Mouse (Mus musculus) myocyte (in vitro differentiated cells): Measurements from ENCODE around the gene Lbhd1. TPM values are rescaled to one million over a fixed set of nuclear protein-coding genes. Genes with fewer than 3 reads are reported as not detected.

Experiments
- H3K27me3 ChIP-seq: one replicate; pipeline ENCODE4 v1.6.1; 2011; ENCODE audit not compliant: control insufficient read depth, insufficient read depth, insufficient read length
- H3K36me3 ChIP-seq: one replicate; pipeline ENCODE4 v1.6.1; 2011; ENCODE audit not compliant: control insufficient read depth, insufficient read depth
- H3K4me2 ChIP-seq: one replicate; pipeline ENCODE4 v1.6.1; 2011; ENCODE audit warnings: low read depth, control low read depth
- H3K4me3 ChIP-seq: one replicate; pipeline ENCODE4 v1.5.1; 2011; ENCODE audit warnings: mild to moderate bottlenecking, control low read depth, moderate library complexity
- H3K79me2 ChIP-seq: one replicate; pipeline ENCODE4 v1.6.1; 2011; ENCODE audit not compliant: control insufficient read depth, insufficient read depth
- H3ac ChIP-seq: one replicate; pipeline ENCODE4 v1.6.1; 2011; ENCODE audit not compliant: control insufficient read depth, insufficient read length
- CEBPB ChIP-seq: IDR thresholded peaks from 2 replicates; pipeline ENCODE4 v1.6.1; 2011; ENCODE audit warnings: mild to moderate bottlenecking, moderate library complexity; ENCODE audit not compliant: poor library complexity, insufficient read depth, severe bottlenecking
- E2F4 ChIP-seq: IDR thresholded peaks from one replicate; pipeline ENCODE4 v1.6.1; 2011; ENCODE audit warnings: mild to moderate bottlenecking, control low read depth, moderate library complexity; ENCODE audit not compliant: insufficient read depth
- MAX ChIP-seq: IDR thresholded peaks from one replicate; pipeline ENCODE4 v1.6.1; 2011; ENCODE audit warnings: low read depth, mild to moderate bottlenecking, control low read depth
- MYOD1 ChIP-seq, 3 experiments: IDR thresholded peaks; one replicate each; pipeline ENCODE4 v1.6.1; 2011; ENCODE audit warnings: control low read depth in 2 of 3, low read depth in 2 of 3, mild to moderate bottlenecking in 2 of 3, moderate library complexity in 1 of 3; ENCODE audit not compliant: insufficient read length in 2 of 3, control insufficient read depth in 1 of 3
- MYOG ChIP-seq, 3 experiments: IDR thresholded peaks; one replicate each; pipeline ENCODE4 v1.6.1; 2011; ENCODE audit warnings: control low read depth in 2 of 3, low read depth in 2 of 3, mild to moderate bottlenecking in 2 of 3; ENCODE audit not compliant: insufficient read length in 2 of 3, control insufficient read depth in 1 of 3, insufficient read depth in 1 of 3
- POLR2A ChIP-seq: IDR thresholded peaks from one replicate; pipeline ENCODE4 v1.6.1; 2011; ENCODE audit warnings: low read depth, mild to moderate bottlenecking, control low read depth, moderate library complexity; ENCODE audit not compliant: insufficient read length
- POLR2AphosphoS2 ChIP-seq: IDR thresholded peaks from one replicate; pipeline ENCODE4 v1.6.1; 2011; ENCODE audit warnings: low read depth, control low read depth; ENCODE audit not compliant: insufficient read length
- REST ChIP-seq: IDR thresholded peaks from one replicate; pipeline ENCODE4 v1.6.1; 2011; ENCODE audit warnings: mild to moderate bottlenecking, control low read depth, moderate library complexity; ENCODE audit not compliant: insufficient read depth, insufficient read length
- SRF ChIP-seq: IDR thresholded peaks from one replicate; pipeline ENCODE4 v1.6.1; 2011; ENCODE audit warnings: low read depth; ENCODE audit not compliant: control insufficient read depth, insufficient read length
- TCF12 ChIP-seq: IDR thresholded peaks from one replicate; pipeline ENCODE4 v1.6.1; 2011; ENCODE audit warnings: mild to moderate bottlenecking, control low read depth; ENCODE audit not compliant: poor library complexity, insufficient read depth, severe bottlenecking
- TCF3 ChIP-seq: IDR thresholded peaks from one replicate; pipeline ENCODE4 v1.6.1; 2011; ENCODE audit warnings: low read depth, control low read depth; ENCODE audit not compliant: insufficient read length
- USF1 ChIP-seq: IDR thresholded peaks from one replicate; pipeline ENCODE4 v1.6.1; 2011; ENCODE audit warnings: low read depth, mild to moderate bottlenecking, control low read depth, moderate library complexity
- polyA plus RNA-seq: library from polyadenylated mRNA; unstranded; fragments of >200 nt; fragmentation: generic; extraction: Trizol; gene quantifications from one replicate; pipeline ENCODE4 v1.2.1, GENCODE M21; 2012; ENCODE audit warnings: missing spikeins

Gene Lbhd1
- polyA plus RNA-seq, 1 experiment = 3.3 TPM

DNA sequence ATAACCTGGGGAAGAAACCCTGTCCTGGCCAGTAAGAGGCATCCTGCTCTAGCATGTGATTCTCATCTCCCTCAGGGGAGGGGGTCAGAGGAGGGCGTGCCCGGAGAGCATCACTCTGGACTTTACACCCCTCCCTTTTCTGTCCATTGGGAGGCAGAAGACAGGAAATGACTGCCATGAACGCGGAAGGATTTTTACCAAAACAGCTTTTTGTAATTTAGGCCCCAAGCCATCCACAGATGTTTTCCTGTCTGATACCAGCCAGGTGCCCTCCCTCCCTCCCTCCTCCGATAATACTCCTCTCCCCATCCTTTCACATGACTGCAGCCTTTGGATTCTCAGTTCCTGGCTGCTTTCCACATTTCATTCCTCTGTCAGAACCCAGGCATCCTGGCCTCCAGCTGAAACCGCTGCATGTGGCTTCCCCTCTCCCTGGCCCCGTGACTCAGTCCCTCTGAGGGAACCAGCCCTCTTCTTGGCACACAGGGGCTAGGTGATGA is 33.1 kb upstream of the Lbhd1 start, which contains the start of gene Lrrn4cl:
Lrrn4cl (plus strand) TSS at position 367 of the 500 bp plus-strand sequence.
- TF ChIP-seq REST (no peak), USF1 (peak; percentile 57)
- Histone ChIP-seq H3K4me2 (peak within 1 kb of the TSS; percentile 20), H3K36me3 (peaks cover 22% of the 10 kb centered on the region), H3K27me3 (no peaks in the 10 kb centered on the region), H3ac (no peak within 1 kb of the TSS), H3K79me2 (no peaks in the 10 kb centered on the region), H3K4me3 (no peak within 1 kb of the TSS)

- H3ac ChIP-seq = no peak overlapping the region
- TF ChIP-seq SRF (no peak), TCF3 (no peak), TCF12 (no peak), CEBPB (no peak), POLR2AphosphoS2 (no peak), MAX (no peak)
- no peak overlapping the region for H3K4me2 ChIP-seq
- no peak overlapping the region for H3K4me3 ChIP-seq
- H3K36me3 ChIP-seq = peaks cover 12% of the 10 kb centered on the region
- no peaks in the 10 kb centered on the region for H3K27me3 ChIP-seq
- H3K79me2 ChIP-seq = no peaks in the 10 kb centered on the region
Observed at GRCm38 (mm10) chr19:8851639-8852038, 31.9 kb upstream of the Lbhd1 start.

DNA sequence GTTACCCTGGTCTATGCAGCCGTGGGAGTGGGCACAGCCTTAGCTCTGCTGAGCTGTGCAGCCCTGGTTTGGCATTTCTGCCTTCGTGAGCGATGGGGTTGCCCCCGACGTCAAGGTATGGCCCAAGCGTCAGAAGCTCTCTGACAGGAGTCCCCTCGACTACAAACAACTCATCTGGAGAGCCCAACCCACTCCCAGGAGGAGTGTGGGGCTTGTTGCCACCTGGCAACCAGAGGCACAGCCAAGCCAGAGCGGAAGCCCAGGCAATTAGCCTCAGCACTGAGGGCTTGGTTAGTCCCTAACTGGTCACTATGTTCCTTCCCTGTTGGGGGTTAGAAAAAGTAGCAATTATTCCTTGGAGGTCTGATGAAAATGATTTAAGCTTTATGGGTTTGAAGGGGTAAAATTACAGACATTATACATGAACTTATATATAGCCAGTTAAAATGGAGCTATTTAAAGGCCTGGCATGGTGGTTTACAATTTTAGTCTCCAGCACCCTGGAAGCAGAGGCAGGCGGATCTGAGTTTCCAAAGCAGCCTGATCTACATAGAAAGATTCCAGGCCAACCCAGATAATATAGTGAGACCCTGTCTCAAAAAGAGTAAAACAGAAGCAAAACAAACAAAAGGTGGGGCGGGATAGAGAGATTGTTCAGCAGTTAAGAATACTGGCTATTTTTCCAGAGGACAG is 31.1 kb upstream of the Lbhd1 start:
- no peaks in the 10 kb centered on the region for H3K27me3 ChIP-seq
- H3K4me2 ChIP-seq = no peak overlapping the region
- H3K36me3 ChIP-seq = peaks cover 8% of the 10 kb centered on the region
- no peak overlapping the region for H3ac ChIP-seq
- H3K79me2 ChIP-seq = no peaks in the 10 kb centered on the region
- no peak overlapping the region for H3K4me3 ChIP-seq
- no peak for TF ChIP-seq POLR2A
- no peak for TF ChIP-seq MAX
- TF ChIP-seq MYOG (IDR thresholded peaks at IDR 0.05; ENCODE audit: control insufficient read depth in 1 of 3, insufficient read depth in 1 of 3, insufficient read length in 2 of 3, low read depth in 2 of 3) = no peak
- no peak for TF ChIP-seq CEBPB
- no peak for TF ChIP-seq SRF
- TF ChIP-seq POLR2AphosphoS2 = no peak
- TF ChIP-seq USF1 = no peak
- TF ChIP-seq E2F4 = no peak
- TF ChIP-seq TCF12 = no peak
- TF ChIP-seq MYOD1 (IDR thresholded peaks at IDR 0.05; ENCODE audit: control insufficient read depth in 1 of 3, insufficient read length in 2 of 3, low read depth in 2 of 3) = no peak
- no peak for TF ChIP-seq TCF3
- TF ChIP-seq REST = no peak

DNA sequence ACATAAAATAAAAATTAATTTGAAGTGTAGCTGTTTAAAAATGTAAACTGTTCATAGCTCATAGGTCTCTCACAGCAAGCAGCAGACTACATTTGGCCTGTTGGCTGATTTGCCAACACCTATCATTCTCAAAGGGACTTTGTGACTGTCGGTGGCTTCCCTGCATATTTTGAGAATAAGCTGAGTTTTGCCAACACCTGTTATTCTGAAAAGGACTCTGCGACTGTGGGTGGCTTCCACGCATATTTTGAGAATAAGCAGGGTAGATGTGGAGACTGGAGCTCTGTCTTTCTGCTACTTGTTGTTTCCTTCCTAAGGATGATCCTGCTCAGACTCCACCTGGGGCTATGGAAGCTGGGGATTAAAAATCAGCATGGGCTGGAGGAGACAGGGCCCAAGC is 30.4 kb upstream of the Lbhd1 start:
- Histone ChIP-seq H3K79me2 (no peaks in the 10 kb centered on the region), H3K36me3 (peaks cover 8% of the 10 kb centered on the region)

GRCm38 (mm10) chr19:8857689-8858088 is 25.8 kb upstream of the Lbhd1 start:
- no peaks in the 10 kb centered on the region for H3K36me3 ChIP-seq
- TF ChIP-seq SRF (no peak), USF1 (peak; percentile 78)
- H3K79me2 ChIP-seq = no peaks in the 10 kb centered on the region
- H3ac ChIP-seq = no peak overlapping the region
- no peaks in the 10 kb centered on the region for H3K27me3 ChIP-seq
- no peak overlapping the region for H3K4me3 ChIP-seq
- no peak overlapping the region for H3K4me2 ChIP-seq

More for the DNA sequence above, 30.4 kb upstream of the Lbhd1 start:
- Histone ChIP-seq H3K4me2 (no peak overlapping the region), H3K27me3 (no peaks in the 10 kb centered on the region), H3ac (no peak overlapping the region), H3K4me3 (no peak overlapping the region)
- TF ChIP-seq POLR2AphosphoS2 = no peak
- TF ChIP-seq SRF = no peak
- no peak for TF ChIP-seq TCF12
- TF ChIP-seq MYOD1 (IDR thresholded peaks at IDR 0.05; ENCODE audit: control insufficient read depth in 1 of 3, insufficient read length in 2 of 3, low read depth in 2 of 3) = no peak
- TF ChIP-seq POLR2A = no peak
- TF ChIP-seq TCF3 = no peak
